Mouse (Mus musculus) small intestine, adult 2 months (tissue): ENCODE results near the gene Entpd3.

Experiments
- CTCF ChIP-seq: fragments of 200-500 bp; IDR thresholded peaks from 2 replicates; pipeline ENCODE4 v1.5.1; 2012; ENCODE audit warnings: low read depth, mild to moderate bottlenecking, control low read depth, inconsistent platforms, low read length, moderate library complexity, mixed read lengths; ENCODE audit not compliant: insufficient replicate concordance, insufficient read length; ENCODE audit errors: extremely low read depth
- POLR2A ChIP-seq: fragments of 200-500 bp; IDR thresholded peaks from 2 replicates; pipeline ENCODE4 v1.6.1; 2012; ENCODE audit warnings: low read depth, mild to moderate bottlenecking, control low read depth, inconsistent platforms, low read length, moderate library complexity

DNA sequence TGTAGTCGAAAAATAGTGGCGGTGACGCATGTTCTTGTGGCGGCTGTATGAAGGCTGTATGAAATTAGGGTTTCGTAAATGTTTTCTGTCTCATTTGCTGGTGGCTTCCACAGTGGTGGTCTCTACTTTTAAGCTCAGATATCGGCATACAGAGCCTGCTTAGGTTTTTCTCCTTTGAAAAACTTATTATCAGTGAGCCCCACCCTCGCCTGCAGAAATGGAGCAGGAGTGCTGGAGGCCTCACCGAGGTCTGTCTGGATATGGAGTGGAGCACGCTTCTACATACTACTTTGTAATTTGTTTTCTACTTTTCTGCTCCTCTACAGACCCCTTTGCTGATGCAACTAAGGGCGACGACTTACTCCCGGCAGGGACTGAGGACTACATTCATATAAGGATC lies 45.8 kb upstream of the Entpd3 start:
- TF ChIP-seq CTCF (no peak), POLR2A (no peak)
